Mouse (Mus musculus) small intestine, adult 2 months (tissue): ENCODE measurements around the gene Tmcc1.

ENCODE experiments used
- CTCF ChIP-seq: fragments of 200-500 bp; IDR thresholded peaks from 2 replicates; pipeline ENCODE4 v1.5.1; 2012; ENCODE audit warnings: low read depth, mild to moderate bottlenecking, control low read depth, inconsistent platforms, low read length, moderate library complexity, mixed read lengths; ENCODE audit not compliant: insufficient replicate concordance, insufficient read length; ENCODE audit errors: extremely low read depth
- POLR2A ChIP-seq: fragments of 200-500 bp; IDR thresholded peaks from 2 replicates; pipeline ENCODE4 v1.6.1; 2012; ENCODE audit warnings: low read depth, mild to moderate bottlenecking, control low read depth, inconsistent platforms, low read length, moderate library complexity

- no peak for TF ChIP-seq POLR2A
- TF ChIP-seq CTCF, result no peak
Observed at GRCm38 (mm10) chr6:115973139-115973875, 220.0 kb downstream of the Tmcc1 start.
